Mouse (Mus musculus) heart, postnatal 0 days (tissue): ENCODE results near the gene Gck.

Source experiments
- CTCF ChIP-seq: IDR thresholded peaks from 2 replicates; pipeline ENCODE4 v1.5.1; 2016; ENCODE audit warnings: antibody characterized with exemption, control low read depth, low read depth
- EP300 ChIP-seq: IDR thresholded peaks from 2 replicates; pipeline ENCODE4 v1.6.1; 2016; ENCODE audit warnings: antibody characterized with exemption, low read depth

- TF ChIP-seq CTCF (no peak), EP300 (no peak)
These were observed 89.9 kb downstream of the Gck start for GRCm38 (mm10) chr11:5859883-5860550.
